ENCODE assay signal across 20 mouse cellular contexts in the genomic region with DNA sequence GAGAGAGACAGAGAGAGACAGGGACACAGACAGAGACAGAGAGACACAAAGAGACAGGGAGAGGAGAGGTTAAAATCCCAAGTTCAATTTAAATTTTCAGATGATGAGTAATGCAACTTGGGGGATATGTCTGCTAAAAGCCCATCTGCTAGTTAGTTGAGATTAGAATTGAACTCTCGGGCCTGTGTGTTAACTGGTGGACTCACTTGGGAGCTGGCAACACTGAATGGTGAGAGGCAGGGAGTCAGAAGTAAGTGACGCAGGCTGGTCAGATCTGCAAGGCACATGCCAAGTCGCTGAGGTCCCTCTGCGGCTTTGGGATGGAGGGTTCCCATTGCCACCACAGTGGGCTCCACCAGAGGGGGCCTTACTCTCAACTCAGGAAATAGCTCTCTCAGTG. TPM values are rescaled to one million over a fixed set of nuclear protein-coding genes. Genes with fewer than 3 reads are reported as not detected.
"Had no signal": no experiment of that assay in that cellular context is flagged by ENCODE, and none has a peak within 500 bp of the region (broad histone marks: within the 10 kb centered on the region; RNA-seq: fewer than 3 reads in every experiment).

No protein-coding gene starts in this region.

- H3K36me3 ChIP-seq: intestine, embryonic 15.5 days; kidney, embryonic 15.5 days; limb, embryonic 12.5 days; limb, embryonic 15.5 days; liver, embryonic 15.5 days; midbrain, embryonic 10.5 days; neural tube, embryonic 12.5 days; stomach, embryonic 15.5 days had no signal

- H3K4me2 ChIP-seq: intestine, embryonic 15.5 days; kidney, embryonic 15.5 days; limb, embryonic 12.5 days; limb, embryonic 15.5 days; liver, embryonic 15.5 days; neural tube, embryonic 12.5 days; stomach, embryonic 15.5 days had no signal

- DNase-seq: kidney, adult 11 months; kidney, postnatal 10 days; kidney, postnatal 4 days; left cerebral cortex, postnatal 4 days; lung, adult 2 months; midbrain, embryonic 14.5 days; retina, postnatal 1 day; right cerebral cortex, postnatal 25 days; spleen, adult 18-20 months; thymus, postnatal 25 days had no signal

- H3K27ac ChIP-seq: intestine, embryonic 15.5 days; kidney, embryonic 15.5 days; limb, embryonic 12.5 days; limb, embryonic 15.5 days; liver, embryonic 15.5 days; midbrain, embryonic 10.5 days; neural tube, embryonic 12.5 days; stomach, embryonic 15.5 days had no signal

- ATAC-seq: intestine, embryonic 15.5 days had no signal

- H3K9me3 ChIP-seq: intestine, embryonic 15.5 days; kidney, embryonic 15.5 days; limb, embryonic 12.5 days; limb, embryonic 15.5 days; liver, embryonic 15.5 days; megakaryocyte, embryonic 14.5 days; midbrain, embryonic 10.5 days; neural tube, embryonic 12.5 days; stomach, embryonic 15.5 days had no signal

- H3K27me3 ChIP-seq: intestine, embryonic 15.5 days; kidney, embryonic 15.5 days; limb, embryonic 12.5 days; limb, embryonic 15.5 days; liver, embryonic 15.5 days; neural tube, embryonic 12.5 days; stomach, embryonic 15.5 days had no signal

- H3K4me1 ChIP-seq: limb, embryonic 12.5 days; limb, embryonic 15.5 days; neural tube, embryonic 12.5 days; stomach, embryonic 15.5 days had no signal

- H3K9ac ChIP-seq: intestine, embryonic 15.5 days; kidney, embryonic 15.5 days; limb, embryonic 12.5 days; limb, embryonic 15.5 days; liver, embryonic 15.5 days; neural tube, embryonic 12.5 days; stomach, embryonic 15.5 days had no signal

- H3K4me3 ChIP-seq: intestine, embryonic 15.5 days; kidney, embryonic 15.5 days; limb, embryonic 12.5 days; limb, embryonic 15.5 days; liver, embryonic 15.5 days; megakaryocyte, embryonic 14.5 days; midbrain, embryonic 10.5 days; neural tube, embryonic 12.5 days; stomach, embryonic 15.5 days had no signal

RNA-seq across cellular contexts. Expression of a gene that starts 10.1 kb away (rescaled TPM):
- polyA plus RNA-seq: lung, embryonic 16.5 days had no signal
